Mouse (Mus musculus) heart, embryonic 13.5 days (tissue): ENCODE results near the gene Slc30a4. TPM values are rescaled to one million over a fixed set of nuclear protein-coding genes. Genes with fewer than 3 reads are reported as not detected.
A peak's percentile ranks its signal among the peaks of the same experiment; 100 is the strongest.

Source experiments
- ATAC-seq: fragments of 200-750 bp; cut with Nextera tagmentation; 2 replicates; pipeline ENCODE4 v1.8.0; 2017; ENCODE audit warnings: moderate TSS enrichment; ENCODE audit not compliant: insufficient number of reproducible peaks, low FRiP score, low TSS enrichment; ENCODE audit errors: extremely low read depth
- H3K27ac ChIP-seq: fragments of 300-500 bp; sonication (generic); replicated peaks from 2 replicates; pipeline ENCODE4 v1.5.1; 2015; ENCODE audit warnings: moderate library complexity, mild to moderate bottlenecking, inconsistent platforms
- H3K27me3 ChIP-seq: fragments of 300-500 bp; sonication (generic); replicated peaks from 2 replicates; pipeline ENCODE4 v1.6.1; 2015; ENCODE audit warnings: mild to moderate bottlenecking, inconsistent platforms
- H3K36me3 ChIP-seq: fragments of 300-500 bp; sonication (generic); 2 replicates; pipeline ENCODE4 v1.6.1; 2015; ENCODE audit warnings: mild to moderate bottlenecking, inconsistent platforms
- H3K4me1 ChIP-seq: fragments of 300-500 bp; sonication (generic); 2 replicates; pipeline ENCODE4 v1.6.1; 2015; ENCODE audit warnings: inconsistent platforms
- H3K4me2 ChIP-seq: fragments of 300-500 bp; sonication (generic); 2 replicates; pipeline ENCODE4 v1.6.1; 2015; ENCODE audit warnings: inconsistent platforms, mild to moderate bottlenecking, moderate library complexity
- H3K4me3 ChIP-seq: fragments of 300-500 bp; sonication (generic); 2 replicates; pipeline ENCODE4 v1.5.1; 2015; ENCODE audit warnings: moderate library complexity, mild to moderate bottlenecking, inconsistent platforms
- H3K9ac ChIP-seq: fragments of 300-500 bp; sonication (generic); 2 replicates; pipeline ENCODE4 v1.6.1; 2015; ENCODE audit warnings: inconsistent platforms, mild to moderate bottlenecking, moderate library complexity
- H3K9me3 ChIP-seq: fragments of 300-500 bp; sonication (generic); 2 replicates; pipeline ENCODE4 v1.6.1; 2016; ENCODE audit warnings: inconsistent platforms
- WGBS: fragments of 180-500 bp; shearing (Covaris S2); methylation state at CpG from one replicate; pipeline ENCODE4 v1.1.7; 2015; ENCODE audit warnings: mixed read lengths; 5-methylcytosine and 5-hydroxymethylcytosine counted together
- microRNA counts: library from miRNA; unstranded; fragments of <30 nt; microRNA quantifications from one replicate; lab custom pipeline; 2016
- microRNA-seq: library from miRNA; unstranded; fragments of <30 nt; microRNA quantifications from one replicate; pipeline ENCODE4, GENCODE M21; 2016
- polyA plus RNA-seq: library from polyadenylated mRNA; unstranded; fragments of >200 nt; fragmentation: Nextera tagmentation; extraction: Ambion mirVana; gene quantifications from 2 replicates; pipeline ENCODE4 v1.2.1, GENCODE M21; 2015

Slc30a4 gene
- polyA plus RNA-seq, 1 experiment from 2014 or later: 4.8 TPM

- H3K27ac ChIP-seq: no peak overlapping the region
- H3K4me1 ChIP-seq: no peaks in the 10 kb centered on the region
- no peak overlapping the region for H3K4me3 ChIP-seq
- no peak overlapping the region for H3K4me2 ChIP-seq
- no peak for ATAC-seq
- no peaks in the 10 kb centered on the region for H3K27me3 ChIP-seq
- WGBS: 46% methylated on average over 17 of the region's 17 CpGs
- no peaks in the 10 kb centered on the region for H3K36me3 ChIP-seq
- no peak overlapping the region for H3K9ac ChIP-seq
- H3K9me3 ChIP-seq: no peaks in the 10 kb centered on the region
These were observed 50.1 kb downstream of the Slc30a4 start for GRCm38 (mm10) chr2:122652096-122653084.

GRCm38 (mm10) chr2:122638673-122639072 lies 63.8 kb downstream of the Slc30a4 start:
- Histone ChIP-seq H3K9me3 (no peaks in the 10 kb centered on the region), H3K27me3 (peaks cover 43% of the 10 kb centered on the region), H3K27ac (no peak overlapping the region), H3K36me3 (peaks cover 6% of the 10 kb centered on the region), H3K4me1 (peaks cover 4% of the 10 kb centered on the region; the same call in 1 of the 2 replicates), H3K9ac (no peak overlapping the region), H3K4me2 (no peak overlapping the region), H3K4me3 (no peak overlapping the region)
- ATAC-seq: no peak
- 43% methylated on average over 5 of the region's 5 CpGs for WGBS

- H3K4me1 ChIP-seq: peaks cover 4% of the 10 kb centered on the region; the same call in 1 of the 2 replicates
- ATAC-seq: no peak
- no peak overlapping the region for H3K27ac ChIP-seq
- H3K9me3 ChIP-seq: no peaks in the 10 kb centered on the region
- H3K27me3 ChIP-seq: peaks cover 43% of the 10 kb centered on the region
- H3K4me3 ChIP-seq: peak overlapping the region; percentile 52
- H3K4me2 ChIP-seq: peak overlapping the region; percentile 77
- H3K9ac ChIP-seq: peak overlapping the region; percentile 75
- WGBS: 36% methylated on average over 12 of the region's 12 CpGs
- H3K36me3 ChIP-seq: peaks cover 12% of the 10 kb centered on the region
These were observed 64.4 kb downstream of the Slc30a4 start for GRCm38 (mm10) chr2:122638029-122638428.

- Histone ChIP-seq H3K27me3 (peaks cover 43% of the 10 kb centered on the region), H3K36me3 (peaks cover 17% of the 10 kb centered on the region), H3K4me2 (peak overlapping the region; percentile 77), H3K27ac (no peak overlapping the region), H3K9me3 (no peaks in the 10 kb centered on the region), H3K4me3 (peak overlapping the region; percentile 52), H3K9ac (peak overlapping the region; percentile 75), H3K4me1 (peaks cover 4% of the 10 kb centered on the region)
- ATAC-seq: peak; percentile 31; the same call in 1 of the 2 replicates
- 1% methylated on average over 36 of the region's 36 CpGs for WGBS
These were observed 64.9 kb downstream of the Slc30a4 start for GRCm38 (mm10) chr2:122637526-122637997.

GRCm38 (mm10) chr2:122636686-122637085 lies 65.8 kb downstream of the Slc30a4 start, which contains the start of gene AA467197:
Gene AA467197 (plus strand): TSS chr2:122636986.
- ATAC-seq: no peak
- Histone ChIP-seq H3K4me3 (peak within 1 kb of the TSS; percentile 52), H3K4me1 (peaks cover 12% of the 10 kb centered on the region), H3K36me3 (peaks cover 20% of the 10 kb centered on the region), H3K9ac (peak within 1 kb of the TSS; percentile 75), H3K9me3 (no peaks in the 10 kb centered on the region), H3K27me3 (peaks cover 43% of the 10 kb centered on the region), H3K4me2 (peak within 1 kb of the TSS; percentile 77), H3K27ac (no peak within 1 kb of the TSS)
- WGBS: 47% methylated on average over 3 of the region's 3 CpGs

MicroRNAs within 50 kb of the gene (microRNA counts, 519-probe panel; counts per million panel counts)
- microRNA mmu-miR-147 (lab: Ali Mortazavi, UCI): 209 counts per million, percentile 61 among the panel's probes with 10 or more counts

Small RNA genes within 50 kb of the gene (microRNA-seq; reads per million reads assigned to microRNA genes)
- 3.1 reads per million, percentile 12 among the genes with 10 or more reads in this experiment for gene Mir147

Other genes starting within 250 kb of the Slc30a4 start
- not detected in 2 replicates for gene Gm14085, start 217.7 kb downstream of the Slc30a4 start, polyA plus RNA-seq
- 19.3 and 21.9 TPM in 2 replicates for gene Gatm, start 91.4 kb downstream of the Slc30a4 start, polyA plus RNA-seq
- 0.32 TPM in 1 of 2 replicates, not detected in the other for gene AA467197, start 65.7 kb downstream of the Slc30a4 start, polyA plus RNA-seq
- gene Bloc1s6, start 35.8 kb upstream of the Slc30a4 start, polyA plus RNA-seq: 32.2 and 35.8 TPM in 2 replicates
- gene Sqor, start 62.6 kb upstream of the Slc30a4 start, polyA plus RNA-seq: 4.9 and 5.5 TPM in 2 replicates